Mouse (Mus musculus) induced T-regulatory cell, adult 2 months (primary cell): ENCODE measurements at regions not wholly inside any gene's neighbourhood (a gene's known extent, or its start where the extent isn't known, plus 50 kb on each side); places are given as distances from the start of the nearest gene placed in this dataset.

Experiments
- DNase-seq: peaks from one replicate; pipeline ENCODE4 v3.0.0-alpha.2; 2012; ENCODE audit warnings: low read depth

DNA sequence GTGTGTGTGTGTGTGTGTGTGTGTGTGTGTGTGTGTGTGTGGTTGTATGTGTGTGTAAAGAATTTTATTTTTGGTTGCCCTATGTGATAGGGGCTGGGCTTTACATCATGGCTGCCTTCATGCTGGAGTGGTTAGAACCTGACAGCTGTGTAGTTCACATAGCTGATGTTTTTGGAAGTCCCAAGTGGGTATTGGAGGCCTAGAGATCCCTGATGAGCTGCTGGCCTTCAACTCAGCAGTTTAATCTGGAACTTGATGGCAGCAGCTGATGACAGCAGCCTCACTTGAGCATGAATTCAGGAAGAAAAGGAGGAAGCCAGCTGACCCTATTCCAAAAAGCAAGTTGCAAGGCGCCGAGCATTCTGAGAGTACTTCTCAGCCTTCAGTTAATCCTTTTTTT, 846.6 kb downstream of the Adgrl2 start:
- DNase-seq: no peak

GRCm38 (mm10) chr3:148136791-148137251, 853.5 kb downstream of the Adgrl2 start:
- no peak for DNase-seq

DNA sequence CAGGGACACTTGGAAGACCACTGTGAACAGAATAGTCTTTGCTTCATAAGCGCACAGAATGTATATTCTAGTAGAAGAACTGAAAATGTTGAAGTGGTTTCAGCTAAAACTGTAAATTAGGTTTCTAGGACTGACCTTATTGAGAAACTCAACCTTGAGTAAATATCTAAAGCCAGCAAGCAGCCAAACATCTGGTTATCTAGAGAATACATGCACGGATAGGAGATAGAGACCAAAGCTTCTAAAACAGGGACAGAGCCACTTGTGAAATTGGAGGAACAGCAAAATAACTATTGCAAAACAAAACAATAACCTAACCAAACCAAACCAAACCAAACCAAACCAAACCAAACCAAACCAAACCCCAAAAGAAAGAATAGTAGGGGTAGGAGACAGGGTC, 855.7 kb downstream of the Adgrl2 start:
- DNase-seq: no peak

DNA sequence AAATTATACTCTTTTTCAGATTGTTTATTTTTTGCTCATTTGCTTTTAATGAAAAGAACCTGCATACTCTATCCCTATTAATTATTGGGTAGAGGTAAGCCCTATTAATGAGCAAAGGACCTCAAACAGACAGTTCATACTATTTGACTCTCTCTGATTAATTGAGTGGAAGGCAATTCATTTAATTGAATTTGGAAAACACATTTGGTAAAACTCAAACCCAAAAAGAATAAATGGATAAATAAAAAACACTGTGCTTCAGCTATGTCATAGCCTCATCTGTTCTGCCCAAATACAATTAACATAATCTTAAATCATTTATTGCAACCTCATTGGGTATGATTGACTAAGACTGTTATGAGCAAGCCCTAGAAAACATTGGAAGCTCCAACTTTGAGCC, 874.8 kb downstream of the Adgrl2 start:
- DNase-seq: no peak

DNA sequence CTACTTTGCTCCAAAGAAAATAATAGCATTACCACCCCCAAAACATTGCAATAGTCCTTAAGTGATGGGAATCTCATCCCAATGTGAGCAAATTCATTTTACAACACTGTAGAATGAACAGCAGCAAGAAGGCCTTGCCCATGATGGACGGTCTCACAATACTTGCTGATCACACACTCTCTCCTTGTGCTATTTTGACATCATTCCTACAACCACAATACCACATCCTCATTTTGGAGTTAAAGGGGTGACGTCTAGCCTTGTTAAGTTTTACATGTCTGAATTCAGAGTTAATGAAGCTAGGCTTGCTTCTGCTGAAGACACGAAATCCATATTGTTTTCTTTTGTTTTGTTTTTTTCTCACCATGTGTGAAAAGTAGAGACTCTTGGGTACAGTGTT, 878.2 kb downstream of the Adgrl2 start:
- no peak for DNase-seq

DNA sequence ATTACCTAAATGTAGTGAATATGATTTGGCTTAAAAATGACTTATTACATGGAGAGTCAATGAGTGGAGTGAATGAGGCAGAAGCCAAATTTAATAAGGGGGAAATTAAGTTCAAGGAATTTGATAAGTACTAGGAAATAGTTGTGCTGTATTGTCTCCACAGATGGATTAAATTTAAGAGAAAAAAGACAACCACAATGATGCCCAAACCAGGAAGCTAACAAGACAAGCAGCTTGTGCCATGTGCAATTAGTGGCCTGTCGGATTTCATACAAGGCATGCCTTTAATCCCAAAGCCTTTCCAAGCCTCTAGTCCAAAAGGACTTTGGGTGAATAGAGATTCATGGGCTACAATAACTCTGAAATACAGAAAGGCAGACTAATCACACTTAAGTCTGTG, 883.3 kb downstream of the Adgrl2 start:
- DNase-seq: no peak

DNA sequence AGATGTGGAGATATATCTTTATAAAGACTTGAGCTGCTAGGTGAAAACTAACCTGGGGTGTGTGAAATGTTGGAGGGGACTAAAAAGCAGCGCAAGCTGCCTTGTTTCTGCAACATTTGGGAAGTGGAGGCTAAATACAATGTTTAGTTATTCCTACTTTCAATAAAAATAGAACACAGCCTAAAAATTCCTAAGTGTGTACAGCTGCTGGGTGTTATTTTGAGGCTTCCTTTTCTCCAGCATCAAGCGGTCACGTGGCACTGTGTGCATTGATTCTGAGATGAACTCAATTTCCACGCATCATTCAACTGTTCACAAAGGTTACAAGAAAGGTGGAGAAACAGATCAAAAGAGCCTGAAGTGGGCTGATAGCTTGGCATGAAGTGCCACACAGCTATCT, 896.4 kb downstream of the Adgrl2 start:
- no peak for DNase-seq

GRCm38 (mm10) chr3:148075841-148076240, 914.5 kb downstream of the Adgrl2 start:
- no peak for DNase-seq

DNA sequence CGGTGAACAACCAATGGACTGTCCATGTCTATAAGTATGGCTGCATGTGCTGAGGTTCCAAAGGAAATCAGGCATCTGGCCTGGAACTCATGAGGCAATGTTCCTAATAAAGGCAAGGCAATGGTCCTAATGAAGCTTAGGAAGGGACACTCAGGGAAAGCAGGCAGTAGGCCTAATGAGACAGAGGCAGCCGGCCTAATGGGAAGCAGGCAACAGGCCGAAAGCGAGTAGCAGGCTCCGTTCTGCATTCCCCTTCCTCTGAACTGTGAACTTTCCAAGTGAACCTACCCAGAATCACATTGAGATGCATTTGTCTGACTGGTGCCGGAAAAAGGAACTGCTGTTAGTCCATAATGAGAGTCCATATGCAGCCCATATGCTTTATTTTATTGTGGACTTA, 923.7 kb downstream of the Adgrl2 start:
- no peak for DNase-seq

GRCm38 (mm10) chr3:148056074-148056473, 934.3 kb downstream of the Adgrl2 start:
- DNase-seq: no peak

- DNase-seq: no peak
These were observed 937.8 kb downstream of the Adgrl2 start for GRCm38 (mm10) chr3:148052516-148052915.

DNA sequence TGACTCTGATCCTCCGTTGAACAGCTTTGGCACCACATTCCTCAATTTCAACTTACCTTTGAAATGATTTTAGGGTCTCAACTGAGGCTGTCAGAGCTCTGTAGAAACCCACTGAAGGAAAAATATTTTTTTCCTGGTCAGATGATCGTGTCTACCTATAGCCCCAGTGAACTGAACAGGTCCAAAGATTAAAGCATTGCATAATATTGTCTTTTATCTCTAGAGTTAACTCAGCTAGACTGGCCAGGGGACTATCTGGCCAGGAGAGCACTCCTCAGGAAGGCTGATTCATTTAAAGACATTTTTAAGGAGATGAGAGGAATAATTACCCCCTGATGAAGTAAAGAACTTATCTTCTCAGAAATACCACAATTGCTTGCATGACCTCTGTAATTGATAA, 942.1 kb downstream of the Adgrl2 start:
- DNase-seq: no peak

DNA sequence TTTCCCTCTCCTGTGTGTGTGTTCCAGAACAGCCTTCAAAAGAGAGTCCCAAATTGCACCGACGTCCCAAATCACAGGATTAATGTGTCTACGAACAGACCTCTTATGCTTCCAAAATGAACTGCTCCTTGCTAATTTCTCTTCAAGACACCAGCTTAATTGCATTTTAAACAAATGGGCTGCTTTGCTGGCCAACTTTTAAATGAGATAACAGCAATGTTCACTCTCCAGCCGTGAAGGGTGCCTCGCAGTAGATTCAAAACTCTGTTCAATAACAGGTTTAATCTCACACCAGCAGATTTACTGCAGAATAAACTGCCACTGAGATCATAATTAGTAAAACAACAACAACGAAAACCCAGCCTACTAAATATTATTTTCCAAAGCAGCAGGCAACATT, 957.8 kb downstream of the Adgrl2 start:
- DNase-seq: no peak

DNA sequence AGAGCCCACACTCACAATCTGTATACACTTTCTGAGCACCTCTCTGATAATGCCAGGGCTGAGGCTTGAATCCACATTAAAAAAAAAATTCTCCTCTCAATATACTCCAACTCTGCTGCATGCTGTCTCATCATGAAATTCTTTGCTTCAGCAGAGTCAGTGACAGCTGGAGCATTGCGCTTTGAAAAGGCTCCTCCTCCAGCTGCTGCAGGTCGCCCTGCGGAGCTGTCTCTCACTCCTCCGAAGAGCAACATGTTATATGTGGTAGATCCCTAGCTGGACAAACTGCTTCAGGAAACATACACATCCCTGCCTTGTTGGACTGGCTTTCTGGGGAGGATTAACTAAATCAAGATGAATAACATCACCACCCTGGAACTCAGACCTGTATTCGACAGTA, 984.5 kb downstream of the Adgrl2 start:
- DNase-seq: no peak

DNA sequence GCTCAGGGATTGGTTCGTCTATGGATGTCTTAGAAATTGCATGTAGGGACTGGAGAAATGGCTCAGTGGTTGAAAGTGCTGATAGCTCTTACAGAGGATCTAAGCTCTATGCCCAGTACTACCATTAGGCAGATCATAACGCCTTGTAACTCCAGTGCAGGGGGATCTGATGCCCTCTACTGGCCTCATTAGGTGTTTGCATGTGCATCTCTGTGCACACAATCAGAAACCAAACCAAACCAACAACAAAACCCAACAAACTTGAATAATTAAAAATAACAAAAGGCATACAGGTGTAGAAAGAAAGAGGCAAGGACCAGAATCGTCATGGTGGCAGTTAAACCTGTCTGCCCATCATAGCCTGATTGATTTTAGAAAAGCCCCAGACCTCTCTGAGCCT, 986.3 kb downstream of the Adgrl2 start:
- DNase-seq: no peak

DNA sequence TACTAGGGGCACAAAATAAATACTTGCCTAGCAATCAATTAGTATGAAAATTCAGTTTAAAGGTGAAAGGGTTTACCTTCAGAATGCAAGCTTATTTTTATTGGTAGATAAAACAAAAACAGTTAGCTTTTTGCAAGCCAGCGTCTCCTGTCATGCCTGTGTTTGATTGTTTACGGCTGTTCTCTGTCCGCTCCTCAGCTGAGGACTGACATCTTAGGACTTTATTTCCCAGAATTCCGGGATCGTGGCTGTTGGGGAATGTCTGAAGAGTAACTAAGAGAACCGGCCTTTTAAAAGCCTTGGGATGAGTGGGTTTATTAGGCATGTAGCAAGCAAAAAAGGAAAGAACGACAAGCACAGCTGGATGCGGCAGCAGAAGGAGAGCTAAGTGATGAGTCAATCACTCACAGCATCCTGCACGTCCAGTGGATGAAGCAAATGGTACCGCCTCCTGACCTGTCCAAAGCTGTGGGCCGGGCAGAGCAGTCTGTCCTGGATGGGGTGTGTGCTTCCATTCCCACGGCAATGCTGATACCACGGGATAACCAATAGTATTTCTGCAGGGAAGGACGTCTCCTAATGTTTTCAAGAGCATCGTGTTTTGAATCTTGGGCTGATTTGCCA, 990.9 kb downstream of the Adgrl2 start:
- no peak for DNase-seq

DNA sequence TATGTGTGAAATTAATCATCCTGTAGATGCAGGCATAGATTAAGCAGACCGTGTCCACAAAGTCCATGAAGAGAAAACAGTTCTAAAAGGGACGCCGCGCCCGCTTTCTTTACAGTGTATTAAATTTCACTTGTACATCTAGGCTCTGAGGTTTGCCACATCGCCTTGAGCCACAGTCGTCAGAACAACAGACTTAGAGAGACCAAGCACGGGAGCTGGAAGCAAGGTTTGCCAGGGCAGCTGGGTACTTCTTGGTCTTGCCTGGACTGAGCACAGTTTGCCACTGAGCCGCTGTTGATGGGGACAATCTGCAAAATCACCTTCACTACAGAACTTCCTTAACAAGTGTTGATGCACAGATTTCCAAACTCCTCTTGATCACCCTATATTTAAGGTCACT, 998.6 kb downstream of the Adgrl2 start:
- no peak for DNase-seq

- DNase-seq: no peak
These were observed 999.5 kb downstream of the Adgrl2 start for GRCm38 (mm10) chr3:147990831-147991230.

DNA sequence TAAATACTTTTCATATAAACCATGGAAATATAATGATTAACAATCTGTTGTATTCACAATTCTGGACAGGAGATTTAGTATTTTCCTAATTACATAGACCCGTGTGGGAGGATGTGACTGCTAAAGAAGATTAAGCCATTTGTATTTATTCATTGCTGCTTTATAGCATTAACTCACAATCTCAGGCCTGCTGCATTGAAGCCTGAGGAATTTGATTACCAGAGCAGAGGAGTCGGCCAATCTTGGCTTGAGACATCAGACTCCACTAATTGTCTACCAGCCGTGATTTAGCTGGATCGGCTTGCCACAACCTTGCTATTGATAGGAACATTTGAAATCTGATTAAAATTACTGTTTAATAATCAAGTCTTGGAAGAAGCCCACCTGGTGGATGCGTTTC, 1007.5 kb downstream of the Adgrl2 start:
- DNase-seq: no peak

GRCm38 (mm10) chr3:147981621-147982020, 1008.7 kb downstream of the Adgrl2 start:
- no peak for DNase-seq

DNA sequence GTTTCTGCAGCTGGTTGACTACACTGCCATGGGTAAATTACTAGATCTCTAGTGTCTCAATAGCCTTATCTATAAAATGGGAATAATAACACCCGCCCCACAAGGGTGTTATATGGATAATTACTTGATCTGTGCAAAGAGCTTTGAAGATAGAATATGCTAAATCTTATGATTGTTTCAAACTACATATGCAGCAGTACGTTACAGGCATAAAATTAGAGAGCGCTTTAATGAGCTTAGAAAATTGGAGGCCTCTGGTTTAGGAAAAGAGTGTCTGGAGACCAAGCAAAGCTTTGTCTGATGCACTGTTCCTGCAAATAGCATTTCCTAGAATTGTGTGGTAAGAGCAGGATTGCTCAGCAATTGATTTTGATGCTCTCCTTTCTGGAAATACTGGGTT, 1013.8 kb downstream of the Adgrl2 start:
- DNase-seq: no peak

GRCm38 (mm10) chr3:147976069-147976468, 1014.3 kb downstream of the Adgrl2 start:
- DNase-seq: no peak

- DNase-seq: no peak
These were observed 1014.9 kb downstream of the Adgrl2 start for GRCm38 (mm10) chr3:147975500-147975899.

- no peak for DNase-seq
These were observed 1015.8 kb downstream of the Adgrl2 start for GRCm38 (mm10) chr3:147974515-147974914.

DNA sequence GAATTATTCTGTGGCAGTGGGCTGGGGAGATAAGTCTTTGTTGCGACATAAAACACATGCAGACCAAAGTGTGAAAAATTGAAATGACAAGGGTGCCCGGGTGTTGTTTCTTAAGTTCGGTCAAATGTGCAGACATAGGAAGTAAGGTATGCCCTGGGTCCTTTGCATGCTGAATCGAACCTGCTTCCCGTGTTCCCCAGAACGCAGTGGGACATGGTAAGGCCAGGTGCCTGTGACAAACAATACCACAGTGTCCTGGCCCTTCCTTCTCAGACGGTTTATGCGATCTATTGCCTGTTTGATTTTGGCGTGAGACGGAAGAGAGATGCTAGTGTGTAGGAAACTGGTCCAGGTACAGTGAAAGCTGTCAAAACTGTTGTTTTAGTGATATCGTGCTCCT, 1022.1 kb downstream of the Adgrl2 start:
- DNase-seq: no peak
